Mouse (Mus musculus): ENCODE results near the gene Olfr945.

- TF ChIP-seq CTCF (IDR thresholded peaks at IDR 0.05; ENCODE audit: borderline replicate concordance, control insufficient read depth, extremely low read depth, insufficient read depth, low read length, poor library complexity) (no peak), POLR2A (IDR thresholded peaks at IDR 0.05; ENCODE audit: control insufficient read depth, extremely low read depth, insufficient read depth, low read length, poor library complexity) (no peak)
Measured at GRCm38 (mm10) chr9:39287136-39287535, 10.5 kb upstream of the Olfr945 start.

Data from thymus, adult 2 months (tissue).